Mouse (Mus musculus) liver, embryonic 14.5 days (tissue): ENCODE results near the gene Cd8b1.

Experiments used
- CTCF ChIP-seq: IDR thresholded peaks from 2 replicates; pipeline ENCODE4 v1.5.1; 2016; ENCODE audit warnings: antibody characterized with exemption, low read depth, control low read depth
- EP300 ChIP-seq: IDR thresholded peaks from 2 replicates; pipeline ENCODE4 v1.6.1; 2016; ENCODE audit warnings: antibody characterized with exemption, low read depth

DNA sequence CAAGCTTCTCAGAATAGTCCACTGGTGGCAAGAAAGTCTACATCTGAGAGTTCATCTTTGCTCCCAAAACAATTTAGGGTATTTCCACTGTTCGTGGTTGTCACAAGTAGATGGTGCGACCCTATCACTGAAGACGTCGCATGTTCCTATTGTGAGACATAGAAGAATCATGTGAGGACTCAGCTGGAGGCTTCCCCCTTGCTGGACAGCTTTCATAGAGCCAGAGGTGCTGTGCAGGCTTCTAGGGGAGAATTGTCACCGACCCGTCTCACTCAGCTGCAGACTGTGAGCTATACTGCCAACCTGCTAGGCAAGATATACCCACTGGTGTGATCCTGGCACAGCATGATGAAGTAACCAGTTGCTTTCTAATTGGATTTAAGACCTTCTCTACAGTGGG is 29.6 kb downstream of the Cd8b1 start:
- TF ChIP-seq CTCF (no peak), EP300 (no peak)
